Mouse (Mus musculus) hindbrain, embryonic 10.5 days (tissue): ENCODE measurements around the gene Gm47955. TPM values are rescaled to one million over a fixed set of nuclear protein-coding genes. Genes with fewer than 3 reads are reported as not detected.
"Not testable (repeated sequence)": the region's sequence is repeated elsewhere in the genome, so short reads cannot be mapped to it uniquely, and the experiment has no call there.

Experiments used
- DNase-seq: peaks from one replicate; pipeline ENCODE4 v3.0.0-alpha.2; 2017; ENCODE audit warnings: low spot score
- H3K27ac ChIP-seq: fragments of 300-500 bp; sonication (generic); 2 replicates; pipeline ENCODE4 v1.5.1; 2016; ENCODE audit warnings: mild to moderate bottlenecking, moderate library complexity
- H3K27me3 ChIP-seq: fragments of 300-500 bp; sonication (generic); 2 replicates; pipeline ENCODE4 v1.6.1; 2016; ENCODE audit warnings: mild to moderate bottlenecking; ENCODE audit not compliant: poor library complexity, insufficient read depth, severe bottlenecking
- H3K36me3 ChIP-seq: fragments of 300-500 bp; sonication (generic); 2 replicates; pipeline ENCODE4 v1.6.1; 2016; ENCODE audit warnings: mild to moderate bottlenecking, moderate library complexity
- H3K4me1 ChIP-seq: fragments of 300-500 bp; sonication (generic); replicated peaks from 2 replicates; pipeline ENCODE4 v1.6.1; 2016; ENCODE audit warnings: mild to moderate bottlenecking
- H3K4me3 ChIP-seq: fragments of 300-500 bp; sonication (generic); 2 replicates; pipeline ENCODE4 v1.5.1; 2016; ENCODE audit warnings: mild to moderate bottlenecking, moderate library complexity
- H3K9me3 ChIP-seq: fragments of 300-500 bp; sonication (generic); 2 replicates; pipeline ENCODE4 v1.6.1; 2016; ENCODE audit warnings: mild to moderate bottlenecking, moderate library complexity
- WGBS: fragments of 180-500 bp; shearing (Covaris S2); methylation state at CpG from one replicate; pipeline ENCODE4 v1.1.7; 2016; 5-methylcytosine and 5-hydroxymethylcytosine counted together
- polyA plus RNA-seq: library from polyadenylated mRNA; unstranded; fragments of >200 nt; fragmentation: Nextera tagmentation; extraction: Ambion mirVana; gene quantifications from 2 replicates; pipeline ENCODE4 v1.2.1, GENCODE M21; 2016

Gene Gm47955
- polyA plus RNA-seq, 1 experiment from 2014 or later, result not detected

DNA sequence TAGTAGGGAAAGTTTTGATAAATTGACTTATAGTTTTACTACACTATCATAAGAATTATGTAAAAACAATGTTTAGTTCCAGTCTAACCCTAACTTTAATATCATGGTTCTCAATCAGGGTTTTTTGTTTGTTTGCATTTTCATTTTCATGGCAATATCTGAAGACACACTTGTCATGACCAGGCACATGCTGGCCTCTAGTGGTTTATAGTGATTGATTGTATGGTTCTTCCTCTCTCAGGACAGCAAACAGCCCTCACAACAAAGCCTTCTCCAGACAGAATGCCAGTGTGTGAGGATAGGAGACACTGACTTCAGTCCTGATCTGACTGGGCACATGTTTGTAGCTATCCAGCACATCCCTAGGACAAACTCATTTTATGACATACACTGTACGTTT lies 13.2 kb downstream of the Gm47955 start:
- DNase-seq, result no peak
- Histone ChIP-seq H3K27ac (no peak overlapping the region), H3K36me3 (no peaks in the 10 kb centered on the region), H3K4me1 (no peaks in the 10 kb centered on the region; the same call in 1 of the 2 replicates), H3K9me3 (no peaks in the 10 kb centered on the region), H3K27me3 (no peaks in the 10 kb centered on the region), H3K4me3 (no peak overlapping the region)
- 94% methylated on average over 1 of the region's 1 CpGs for WGBS

DNA sequence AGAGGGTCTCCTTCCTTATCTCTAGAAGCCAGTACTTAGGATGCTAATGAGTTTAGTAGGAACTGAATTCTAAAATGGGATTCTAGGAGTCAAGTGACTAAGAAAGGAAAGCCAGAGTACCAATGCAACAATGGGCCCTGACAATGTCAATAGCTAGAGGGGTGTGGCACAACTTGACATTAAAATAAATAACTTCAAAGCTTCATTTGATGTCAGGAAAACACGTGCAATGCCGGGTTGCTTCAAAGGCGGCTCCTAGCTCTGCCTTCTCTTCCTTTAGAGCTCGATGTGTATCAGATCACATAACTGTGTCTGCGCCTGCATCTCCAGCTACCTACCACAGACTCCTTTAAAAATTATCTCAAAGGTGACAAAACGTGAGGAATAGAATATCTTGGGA lies 13.8 kb downstream of the Gm47955 start:
- WGBS, result 81% methylated on average over 6 of the region's 6 CpGs

DNA sequence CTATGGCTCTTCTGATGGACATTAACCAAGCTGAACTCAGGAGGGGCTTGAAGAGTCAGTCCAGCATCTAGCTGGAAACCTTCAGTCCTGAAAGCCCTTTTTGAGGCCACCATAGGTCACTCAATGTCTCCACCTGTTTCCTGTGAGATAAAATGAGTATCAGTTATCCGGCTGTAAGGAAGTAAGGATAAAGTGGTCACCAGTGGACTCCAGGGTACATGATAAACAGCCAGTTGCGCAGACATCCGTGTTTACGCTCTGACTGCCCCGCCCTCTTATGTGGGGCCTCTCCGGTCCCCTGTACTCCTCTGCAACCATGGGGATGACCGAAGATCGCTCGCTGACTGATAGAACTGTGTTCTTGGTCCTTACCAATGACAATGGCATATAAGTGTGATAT lies 14.3 kb downstream of the Gm47955 start:
- Histone ChIP-seq H3K27ac (no peak overlapping the region), H3K27me3 (no peaks in the 10 kb centered on the region), H3K4me3 (no peak overlapping the region), H3K9me3 (no peaks in the 10 kb centered on the region), H3K36me3 (no peaks in the 10 kb centered on the region), H3K4me1 (no peaks in the 10 kb centered on the region; the same call in 1 of the 2 replicates)
- DNase-seq, result no peak
- WGBS, result 89% methylated on average over 9 of the region's 9 CpGs

More for the DNA sequence above, 13.8 kb downstream of the Gm47955 start:
- no peak overlapping the region for H3K27ac ChIP-seq
- H3K9me3 ChIP-seq, result no peaks in the 10 kb centered on the region
- no peak for DNase-seq
- no peaks in the 10 kb centered on the region for H3K36me3 ChIP-seq
- no peaks in the 10 kb centered on the region for H3K27me3 ChIP-seq
- no peak overlapping the region for H3K4me3 ChIP-seq
- H3K4me1 ChIP-seq, result no peaks in the 10 kb centered on the region; the same call in 1 of the 2 replicates

DNA sequence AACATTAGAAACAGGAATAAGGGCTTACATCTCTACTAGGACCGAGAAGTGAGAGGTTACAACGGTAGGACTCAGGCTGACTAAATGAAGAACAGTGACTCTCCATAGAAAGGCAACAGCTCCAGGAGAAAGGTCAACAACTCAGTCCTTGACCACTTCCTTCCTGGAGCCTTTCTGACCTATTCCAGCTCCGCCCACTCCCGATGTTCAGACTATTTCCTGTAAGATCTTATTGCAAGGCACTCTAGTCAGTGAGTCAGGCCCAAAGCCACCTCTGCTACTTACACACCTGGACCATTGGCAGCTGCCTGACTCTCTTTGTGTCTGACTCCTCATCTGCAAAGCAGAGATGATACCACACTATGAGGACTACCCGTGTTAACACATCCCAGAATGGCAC lies 15.7 kb downstream of the Gm47955 start:
- Histone ChIP-seq H3K4me1 (no peaks in the 10 kb centered on the region; the same call in 1 of the 2 replicates), H3K4me3 (no peak overlapping the region), H3K27me3 (no peaks in the 10 kb centered on the region), H3K9me3 (no peaks in the 10 kb centered on the region), H3K27ac (no peak overlapping the region), H3K36me3 (no peaks in the 10 kb centered on the region)
- DNase-seq, result no peak
- WGBS, result 84% methylated on average over 5 of the region's 5 CpGs

DNA sequence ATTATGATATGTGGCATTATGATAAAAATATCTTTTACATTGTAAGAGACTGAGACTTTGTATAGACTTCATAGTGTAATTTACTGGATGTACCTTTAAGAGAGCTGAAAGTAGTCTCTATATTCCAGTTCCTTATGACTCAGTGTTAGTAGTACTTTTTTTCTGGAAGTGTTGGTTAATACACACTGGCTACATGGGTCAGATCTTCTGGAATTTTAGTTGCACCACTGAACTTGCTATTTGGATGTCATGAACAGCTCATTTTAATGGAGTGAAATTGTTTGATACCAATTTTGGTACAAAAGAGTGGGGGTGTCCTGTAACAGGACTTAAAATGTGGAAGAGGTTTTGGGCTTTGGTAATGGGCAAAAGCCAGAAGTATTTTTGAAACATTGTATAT lies 17.8 kb downstream of the Gm47955 start:
- no peak for DNase-seq
- H3K4me3 ChIP-seq, result no peak overlapping the region
- H3K27ac ChIP-seq, result no peak overlapping the region
- H3K4me1 ChIP-seq, result no peaks in the 10 kb centered on the region
- H3K27me3 ChIP-seq, result no peaks in the 10 kb centered on the region
- no peaks in the 10 kb centered on the region for H3K36me3 ChIP-seq
- no peaks in the 10 kb centered on the region for H3K9me3 ChIP-seq

DNA sequence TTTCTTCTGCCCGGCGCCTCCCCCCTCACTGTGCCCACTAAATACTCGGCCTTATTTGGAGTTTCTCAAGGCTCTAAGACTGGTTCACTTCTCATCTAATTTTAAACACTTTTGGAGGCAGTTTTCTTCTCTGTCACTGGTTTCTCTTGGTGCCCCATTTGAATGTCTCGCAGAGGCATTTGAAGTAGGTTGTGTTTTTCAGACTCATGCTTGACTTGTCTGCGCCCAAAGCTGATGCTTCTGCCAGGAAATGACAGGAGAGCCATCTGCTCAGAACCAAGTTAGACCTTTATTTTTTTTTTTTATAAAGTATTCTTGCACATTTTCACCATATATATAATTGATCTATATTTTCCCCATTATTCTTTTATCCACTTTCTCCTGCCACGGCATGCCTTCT lies 26.7 kb downstream of the Gm47955 start:
- no peak for DNase-seq
- Histone ChIP-seq H3K27me3 (no peaks in the 10 kb centered on the region), H3K27ac (no peak overlapping the region), H3K4me1 (no peaks in the 10 kb centered on the region), H3K4me3 (no peak overlapping the region), H3K36me3 (no peaks in the 10 kb centered on the region), H3K9me3 (peaks cover 7% of the 10 kb centered on the region; the same call in 1 of the 2 replicates)
- WGBS, result 92% methylated on average over 6 of the region's 6 CpGs

DNA sequence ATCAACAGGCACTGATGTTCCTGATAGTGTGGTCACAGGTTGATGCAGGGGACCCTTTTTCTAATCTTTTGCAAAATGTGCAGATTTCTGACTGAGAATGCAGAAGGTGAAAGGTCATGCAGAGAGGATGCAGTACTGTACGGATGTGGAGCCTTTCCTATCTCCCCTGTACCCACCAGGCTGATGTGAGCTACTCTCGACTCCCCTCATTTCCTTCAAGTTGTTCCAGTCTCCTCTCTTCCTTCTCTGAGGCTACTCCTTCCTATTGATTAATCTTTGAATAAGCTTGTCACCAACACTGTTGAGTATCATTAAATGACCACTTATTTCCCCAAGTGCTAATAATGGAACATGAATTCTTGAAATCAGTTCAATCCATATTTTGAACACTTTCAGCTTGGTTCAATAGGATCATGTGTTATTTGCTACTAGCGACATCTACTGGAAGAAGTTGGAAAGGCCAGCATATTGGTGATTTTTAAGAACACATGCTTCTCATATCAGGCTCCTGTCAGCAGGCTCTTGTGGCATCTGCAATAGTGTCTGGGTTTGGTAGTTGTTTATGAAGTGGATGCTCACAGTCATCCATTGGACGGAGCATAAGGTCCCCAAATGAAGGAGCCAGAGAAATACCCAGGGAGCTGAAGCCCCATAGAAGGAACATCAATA lies 27.6 kb downstream of the Gm47955 start:
- H3K27ac ChIP-seq, result no peak overlapping the region
- H3K4me3 ChIP-seq, result no peak overlapping the region
- 42% methylated on average over 4 of the region's 4 CpGs for WGBS
- peaks cover 7% of the 10 kb centered on the region; the same call in 1 of the 2 replicates for H3K9me3 ChIP-seq
- no peaks in the 10 kb centered on the region for H3K4me1 ChIP-seq
- no peak for DNase-seq
- H3K36me3 ChIP-seq, result no peaks in the 10 kb centered on the region
- no peaks in the 10 kb centered on the region for H3K27me3 ChIP-seq

DNA sequence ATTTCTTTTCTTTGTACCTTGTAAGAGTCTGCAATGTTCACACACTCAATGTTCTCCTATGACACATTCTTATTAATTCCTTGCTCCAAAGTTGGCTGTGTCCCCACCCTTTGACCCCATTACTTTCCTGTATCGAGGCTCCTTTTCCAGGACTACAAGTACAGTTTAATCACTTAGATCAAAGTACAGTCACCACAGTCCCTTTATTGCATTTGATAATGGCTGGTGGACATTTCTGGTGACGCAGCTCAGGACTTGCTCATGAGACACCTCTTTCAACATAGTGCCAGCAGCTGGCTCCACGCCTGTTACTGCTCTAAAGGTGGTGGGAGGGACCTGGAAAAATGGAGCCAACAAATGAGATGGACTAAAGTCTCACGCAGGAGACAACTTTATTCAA lies 31.0 kb downstream of the Gm47955 start:
- H3K4me1 ChIP-seq, result no peaks in the 10 kb centered on the region
- H3K9me3 ChIP-seq, result no peaks in the 10 kb centered on the region
- no peak overlapping the region for H3K4me3 ChIP-seq
- H3K27me3 ChIP-seq, result no peaks in the 10 kb centered on the region
- no peak for DNase-seq
- WGBS, result 82% methylated on average over 4 of the region's 4 CpGs
- no peaks in the 10 kb centered on the region for H3K36me3 ChIP-seq
- H3K27ac ChIP-seq, result no peak overlapping the region

DNA sequence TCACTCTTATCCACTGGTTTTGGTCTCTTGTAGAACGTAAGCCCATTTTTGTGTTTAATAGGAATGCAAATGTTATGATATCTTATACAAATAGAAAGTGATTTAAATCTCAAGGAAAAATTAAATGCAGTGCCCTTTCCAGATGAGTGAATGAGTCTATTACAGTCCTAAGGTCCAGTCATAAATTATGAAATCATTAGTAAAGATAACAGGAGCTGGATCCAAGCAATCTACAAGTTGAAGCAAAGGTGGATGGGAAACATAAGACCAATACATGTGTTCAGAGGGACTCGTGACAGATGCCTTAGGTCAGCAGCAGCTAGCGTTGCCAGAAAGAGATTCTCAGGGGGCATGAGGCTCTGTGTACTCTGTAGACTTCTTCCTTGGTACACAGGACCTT lies 31.5 kb downstream of the Gm47955 start:
- Histone ChIP-seq H3K27ac (no peak overlapping the region), H3K4me1 (no peaks in the 10 kb centered on the region), H3K9me3 (no peaks in the 10 kb centered on the region), H3K36me3 (no peaks in the 10 kb centered on the region), H3K27me3 (no peaks in the 10 kb centered on the region), H3K4me3 (no peak overlapping the region)
- WGBS, result 90% methylated on average over 3 of the region's 3 CpGs
- DNase-seq, result no peak

DNA sequence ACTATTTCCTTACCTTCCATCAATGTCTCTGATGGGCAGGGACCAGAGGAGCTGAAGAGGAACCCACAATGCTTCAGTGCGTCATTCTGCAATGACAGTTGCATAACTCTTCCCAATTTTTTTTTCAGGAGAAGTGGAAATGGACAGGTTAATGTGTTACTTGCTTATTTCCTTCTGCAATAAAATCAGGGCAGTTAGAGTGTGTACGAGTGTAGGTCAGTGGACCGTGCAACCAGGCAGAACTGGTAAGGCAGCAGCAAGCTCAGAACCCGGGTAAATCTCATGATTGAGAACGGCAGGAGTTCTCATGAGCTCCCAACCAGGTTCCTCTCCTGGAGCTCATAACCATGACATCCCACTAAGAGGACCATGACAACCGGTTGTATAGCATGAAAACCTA lies 32.0 kb downstream of the Gm47955 start:
- no peak overlapping the region for H3K4me3 ChIP-seq
- H3K9me3 ChIP-seq, result no peaks in the 10 kb centered on the region
- H3K4me1 ChIP-seq, result no peaks in the 10 kb centered on the region
- no peaks in the 10 kb centered on the region for H3K36me3 ChIP-seq
- DNase-seq, result no peak
- 90% methylated on average over 6 of the region's 6 CpGs for WGBS
- H3K27ac ChIP-seq, result no peak overlapping the region
- no peaks in the 10 kb centered on the region for H3K27me3 ChIP-seq

DNA sequence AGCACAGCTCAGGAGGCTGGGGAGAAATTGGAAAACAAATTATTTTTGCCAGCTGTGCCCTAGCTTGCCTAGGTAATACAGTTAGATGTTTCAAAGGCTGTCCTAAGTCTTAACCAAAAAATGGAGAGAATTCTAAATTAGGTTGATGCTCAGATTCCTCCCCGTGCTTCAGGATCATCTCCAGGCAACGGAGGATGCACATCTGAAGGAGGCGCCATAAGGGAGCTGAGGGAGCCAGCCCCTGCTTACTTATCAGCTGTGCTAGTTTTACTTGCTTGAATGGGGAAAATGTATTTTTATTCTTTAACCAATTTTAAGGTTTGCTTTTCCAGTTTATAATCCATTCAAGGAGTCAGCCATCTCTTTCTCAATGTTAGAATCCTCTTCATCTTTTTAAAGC lies 33.9 kb downstream of the Gm47955 start:
- Histone ChIP-seq H3K4me1 (no peaks in the 10 kb centered on the region), H3K4me3 (no peak overlapping the region), H3K27me3 (no peaks in the 10 kb centered on the region), H3K27ac (no peak overlapping the region), H3K9me3 (no peaks in the 10 kb centered on the region), H3K36me3 (no peaks in the 10 kb centered on the region)
- 83% methylated on average over 3 of the region's 3 CpGs for WGBS
- no peak for DNase-seq

DNA sequence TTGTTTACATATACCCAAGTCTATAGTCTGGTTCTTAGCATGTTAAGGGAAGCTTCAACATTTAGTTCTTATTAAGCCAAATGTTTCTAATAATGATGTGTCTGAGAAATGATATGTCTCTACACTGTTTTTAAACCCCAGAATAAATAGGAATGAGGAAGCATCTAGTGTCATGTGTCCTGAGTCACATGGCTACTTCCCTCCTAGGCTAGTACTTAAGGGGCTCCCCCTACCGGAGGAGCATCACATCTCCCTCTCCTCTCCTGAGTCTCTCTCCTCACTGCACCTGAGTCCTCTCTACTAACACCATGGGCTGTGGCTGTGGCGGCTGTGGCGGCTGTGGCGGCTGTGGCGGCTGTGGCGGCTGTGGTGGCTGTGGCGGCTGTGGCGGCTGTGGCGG lies 40.2 kb downstream of the Gm47955 start, which contains the start of gene Gm47959:
Gene Gm47959, plus strand, starts transcription at position 243 of the 400 bp plus-strand sequence.
- H3K27me3 ChIP-seq, DNase-seq, H3K4me3 ChIP-seq, H3K4me1 ChIP-seq, H3K27ac ChIP-seq, H3K36me3 ChIP-seq, H3K9me3 ChIP-seq: not testable (repeated sequence)
- WGBS, result 98% methylated on average over 9 of the region's 9 CpGs

DNA sequence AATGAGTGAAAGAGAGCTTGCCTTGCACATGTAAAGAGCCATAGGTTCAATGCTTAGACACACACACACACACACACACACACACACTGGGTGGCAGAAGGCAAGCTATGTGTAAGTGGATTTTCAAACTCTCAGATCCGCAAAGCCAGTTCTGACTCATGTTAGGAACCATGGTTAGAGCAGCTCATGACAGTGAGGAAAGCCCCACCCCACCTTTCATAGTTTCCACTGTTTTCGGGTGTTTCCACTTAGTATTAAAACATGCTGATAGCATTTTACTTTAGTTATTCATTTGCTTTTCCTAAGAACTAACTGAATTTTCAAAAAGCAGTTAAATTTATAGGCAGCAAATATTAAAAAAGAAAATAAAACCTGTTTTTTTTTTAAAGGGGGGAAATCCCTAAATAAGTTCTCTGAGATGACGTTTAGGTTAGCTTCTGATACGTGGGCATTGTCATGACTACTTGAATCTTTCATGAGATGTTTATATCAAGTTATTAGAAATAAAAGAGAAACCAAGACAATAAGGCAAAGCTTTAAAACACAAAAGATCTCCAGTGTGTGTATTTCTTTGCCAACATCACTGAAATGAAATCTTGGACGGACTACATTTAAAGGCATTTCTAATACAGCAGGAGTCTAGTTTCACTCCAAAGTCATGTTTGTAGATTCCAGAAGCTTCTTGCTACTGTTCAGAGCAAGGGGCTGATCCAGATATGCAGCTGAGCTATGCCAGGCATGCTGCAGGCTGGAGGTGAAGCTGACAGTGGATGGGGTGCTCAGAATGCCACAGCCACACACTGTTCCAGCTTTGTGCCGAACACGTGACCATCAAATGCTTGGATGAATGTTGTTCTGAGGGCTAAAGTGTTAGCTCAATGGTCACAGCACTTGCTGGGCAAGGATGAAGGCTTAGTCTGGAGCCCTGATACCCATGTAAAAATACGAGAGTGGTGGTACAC lies 46.4 kb downstream of the Gm47955 start:
- WGBS, result 87% methylated on average over 8 of the region's 8 CpGs
- DNase-seq, result no peak
- Histone ChIP-seq H3K4me3 (no peak overlapping the region), H3K27me3 (no peaks in the 10 kb centered on the region), H3K27ac (no peak overlapping the region), H3K9me3 (no peaks in the 10 kb centered on the region), H3K36me3 (no peaks in the 10 kb centered on the region), H3K4me1 (no peaks in the 10 kb centered on the region)
